Mouse (Mus musculus) embryo, embryonic 10.5 days (tissue): ENCODE results near the gene Cwf19l2.
"Not testable (repeated sequence)": the region's sequence is repeated elsewhere in the genome, so short reads cannot be mapped to it uniquely, and the experiment has no call there.

Experiments used
- DNase-seq: peaks from one replicate; pipeline ENCODE4 v3.0.0-alpha.2; 2015; ENCODE audit warnings: low spot score

The Cwf19l2 gene

DNA sequence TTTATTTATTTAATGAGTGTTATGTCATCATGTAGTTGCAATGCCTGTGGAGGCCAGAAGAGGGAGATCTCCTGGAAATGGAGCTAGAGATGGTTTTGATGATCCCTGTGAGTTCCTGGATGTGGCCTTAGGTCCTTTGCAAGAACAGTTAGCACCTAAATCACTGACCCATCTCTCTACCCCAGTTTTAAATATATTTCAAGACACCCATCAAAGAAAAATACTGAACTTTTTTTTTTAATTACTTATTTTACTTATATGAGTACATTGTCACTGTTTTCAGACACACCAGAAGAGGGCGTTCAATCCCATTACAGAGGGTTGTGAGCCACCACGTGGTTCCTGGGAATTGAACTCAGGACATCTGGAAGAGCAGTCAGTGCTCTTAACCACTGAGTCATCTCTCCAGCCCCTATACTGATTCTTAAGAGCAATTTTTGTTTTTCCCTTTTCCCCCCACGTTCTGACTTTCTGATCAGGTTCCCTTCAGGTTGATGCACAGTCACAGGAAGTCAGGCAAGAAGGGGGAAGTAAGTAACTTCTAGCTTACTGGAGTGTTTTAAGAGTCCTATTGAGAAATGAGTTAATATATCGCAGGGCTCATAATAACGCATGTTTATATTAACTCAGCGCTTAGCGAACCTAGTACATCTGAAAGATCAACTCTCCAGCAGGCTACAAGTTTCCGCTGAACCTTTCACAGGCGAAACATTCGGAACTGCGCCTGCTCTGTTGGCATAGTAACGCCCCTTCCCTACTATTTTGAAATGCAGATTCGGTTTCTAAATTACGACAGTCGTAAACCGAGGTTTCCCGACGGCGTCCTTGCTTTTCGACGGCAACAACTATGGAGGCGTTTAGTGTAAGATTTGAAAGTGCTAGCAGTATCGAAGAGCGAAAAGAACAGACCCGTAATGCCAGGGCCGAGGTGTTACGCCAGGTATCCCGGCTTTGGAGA is at the start of gene Cwf19l2:
Cwf19l2 (plus strand) TSS at position 342 of the 958 bp plus-strand sequence.
- peak; percentile 96 for DNase-seq

DNA sequence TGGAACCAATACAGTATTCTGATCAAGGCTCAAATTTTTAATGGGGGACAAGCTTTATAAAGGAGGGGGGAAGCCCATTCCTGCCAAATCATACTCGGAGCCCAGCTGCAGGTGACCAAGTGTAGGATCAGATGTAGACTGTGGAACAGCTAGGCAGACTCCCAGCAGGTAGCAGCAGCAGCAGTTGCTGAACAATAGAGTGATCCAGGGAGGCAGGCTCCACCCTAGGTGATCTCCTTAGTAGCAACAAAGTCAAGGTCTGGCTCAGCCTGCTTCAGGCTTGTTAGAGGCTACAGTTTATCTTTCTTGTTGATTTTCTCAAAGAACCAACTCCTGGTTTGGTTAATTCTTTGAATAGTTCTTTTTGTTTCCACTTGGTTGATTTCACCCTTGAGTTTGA is 27.1 kb upstream of the Cwf19l2 start:
- not testable (repeated sequence) for DNase-seq

DNA sequence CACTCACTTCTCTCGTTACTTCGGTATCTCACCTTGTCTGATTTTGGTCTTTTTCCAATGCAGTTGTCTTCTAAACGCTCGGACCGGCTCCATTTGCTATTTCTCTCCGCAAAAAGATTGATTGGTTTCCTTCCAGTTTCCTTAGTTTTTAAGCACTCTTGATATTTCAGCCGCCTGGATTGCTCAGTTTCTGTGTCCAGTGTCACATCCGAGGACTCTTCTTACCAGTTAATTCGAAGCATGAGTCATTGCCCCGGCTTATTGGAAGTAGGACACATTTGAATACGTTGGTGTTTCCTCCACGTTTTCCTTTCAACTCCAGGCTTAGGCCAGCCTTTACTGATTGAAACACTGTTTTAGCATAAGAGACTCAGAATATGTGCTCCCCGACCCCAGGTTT is 980 bp downstream of the Cwf19l2 start:
- peak; percentile 55 for DNase-seq

DNA sequence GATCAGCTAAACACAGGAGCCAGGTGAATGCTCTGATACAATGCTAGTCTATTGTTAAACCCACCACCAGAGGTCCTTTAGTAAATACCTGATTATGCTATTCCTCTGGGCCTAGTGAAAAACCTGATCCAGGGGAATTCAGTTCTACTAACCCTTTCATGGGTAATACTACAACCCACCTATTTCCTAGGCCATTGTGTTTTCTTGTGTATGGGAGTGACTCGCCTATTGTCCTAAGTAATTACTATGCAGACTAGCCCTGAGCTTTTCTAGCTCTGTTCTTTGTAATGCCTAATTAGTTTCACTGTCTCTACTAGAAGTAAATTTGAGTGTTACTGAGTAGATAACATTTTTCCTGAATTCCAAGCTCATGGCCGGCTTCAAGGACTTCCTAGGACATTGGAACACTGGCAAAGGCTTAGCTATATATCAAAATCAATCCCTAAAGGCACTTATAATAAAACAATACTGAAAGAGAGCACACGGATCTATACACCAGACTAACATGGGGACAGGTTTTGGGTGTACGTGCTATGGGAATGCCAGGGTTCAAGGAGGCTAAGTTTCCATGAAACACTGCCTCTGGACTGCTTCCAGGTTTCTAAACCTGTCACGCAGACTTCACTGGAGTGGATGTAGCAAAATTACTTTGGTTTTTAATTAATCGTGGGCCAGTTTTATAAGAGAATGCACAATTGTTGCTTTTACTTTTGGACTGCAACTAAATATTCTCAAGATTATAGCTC is 36.3 kb downstream of the Cwf19l2 start:
- DNase-seq = not testable (repeated sequence)

DNA sequence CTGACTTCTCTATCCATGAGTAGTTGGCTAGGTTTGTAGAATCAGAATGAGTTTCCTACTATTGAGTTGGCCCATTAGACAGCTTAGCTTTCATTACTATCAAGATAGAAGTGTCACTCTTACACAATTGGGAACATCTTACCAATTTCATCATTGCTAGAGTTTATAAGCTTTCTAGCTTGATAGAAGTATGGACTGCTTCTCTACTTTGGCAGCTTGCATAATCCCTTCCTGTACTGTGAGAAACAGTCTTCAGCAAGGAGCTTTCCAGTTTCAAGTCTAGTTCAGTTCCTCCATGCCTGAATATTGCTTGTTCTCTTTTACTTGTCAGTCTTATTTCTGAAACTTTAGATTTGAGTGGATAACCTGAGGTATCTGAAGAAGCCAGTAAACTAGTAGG is 68.5 kb downstream of the Cwf19l2 start:
- DNase-seq = no peak

DNA sequence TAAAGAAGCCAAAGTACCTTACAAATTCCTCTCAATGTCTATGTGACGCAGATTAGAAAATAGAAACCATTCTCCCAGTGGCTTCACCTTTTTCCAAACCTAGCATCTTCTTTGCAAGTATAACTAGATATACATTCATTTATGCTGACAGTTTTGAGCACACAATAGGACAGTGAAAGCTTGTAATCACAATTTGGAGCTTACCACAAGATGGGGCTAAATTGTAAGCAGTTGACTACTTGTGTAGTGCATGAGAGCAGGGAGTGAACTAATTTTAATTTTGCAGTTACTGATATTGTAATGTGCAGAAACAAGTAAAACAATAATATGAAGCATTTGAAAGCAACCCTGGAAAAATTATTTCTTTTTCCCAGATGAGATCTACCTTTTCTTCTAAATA is 115.3 kb downstream of the Cwf19l2 start:
- no peak for DNase-seq

DNA sequence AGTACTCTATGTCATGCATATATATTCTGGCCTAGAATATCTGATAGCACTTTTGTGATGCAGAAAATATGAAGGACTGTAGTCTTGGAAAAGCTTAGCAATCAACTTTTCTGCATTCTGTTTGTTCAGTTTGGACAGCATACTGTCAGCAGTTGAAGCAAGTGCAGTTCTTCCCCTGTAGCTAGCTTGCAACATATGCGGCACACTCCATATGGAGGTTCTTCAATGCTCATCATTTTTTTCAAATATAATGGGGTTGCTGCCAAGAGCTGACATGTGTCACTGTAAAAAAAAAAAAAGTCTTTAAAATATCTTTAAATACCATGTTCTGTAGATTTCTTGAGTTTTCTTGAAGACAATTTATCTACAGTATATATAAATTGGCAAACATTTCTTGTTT is 115.8 kb downstream of the Cwf19l2 start:
- no peak for DNase-seq

DNA sequence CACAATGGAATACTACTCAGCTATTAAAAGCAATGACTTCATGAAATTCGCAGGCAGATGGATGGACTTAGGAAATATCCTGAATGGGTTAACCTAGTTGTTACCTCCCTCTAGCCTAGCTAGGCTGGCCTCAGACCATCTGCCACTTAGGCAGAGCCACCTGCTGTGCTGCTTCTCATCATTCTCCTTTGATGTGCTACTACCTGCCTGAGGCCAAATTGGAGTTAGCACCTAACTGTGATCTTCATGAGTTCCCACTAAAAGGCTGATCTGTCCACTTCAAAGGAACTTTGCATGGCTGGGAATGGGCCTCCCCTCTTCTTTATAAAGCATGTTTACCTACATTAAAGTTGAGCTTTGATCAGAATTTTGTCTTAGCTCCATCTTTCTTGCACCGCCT is 117.6 kb downstream of the Cwf19l2 start:
- no peak for DNase-seq
